Mouse (Mus musculus): ENCODE data around the gene Rhobtb3.
A peak's percentile ranks its signal among the peaks of the same experiment; 100 is the strongest.
"Not testable (repeated sequence)": the region's sequence is repeated elsewhere in the genome, so short reads cannot be mapped to it uniquely, and the experiment has no call there.

The Rhobtb3 gene

DNA sequence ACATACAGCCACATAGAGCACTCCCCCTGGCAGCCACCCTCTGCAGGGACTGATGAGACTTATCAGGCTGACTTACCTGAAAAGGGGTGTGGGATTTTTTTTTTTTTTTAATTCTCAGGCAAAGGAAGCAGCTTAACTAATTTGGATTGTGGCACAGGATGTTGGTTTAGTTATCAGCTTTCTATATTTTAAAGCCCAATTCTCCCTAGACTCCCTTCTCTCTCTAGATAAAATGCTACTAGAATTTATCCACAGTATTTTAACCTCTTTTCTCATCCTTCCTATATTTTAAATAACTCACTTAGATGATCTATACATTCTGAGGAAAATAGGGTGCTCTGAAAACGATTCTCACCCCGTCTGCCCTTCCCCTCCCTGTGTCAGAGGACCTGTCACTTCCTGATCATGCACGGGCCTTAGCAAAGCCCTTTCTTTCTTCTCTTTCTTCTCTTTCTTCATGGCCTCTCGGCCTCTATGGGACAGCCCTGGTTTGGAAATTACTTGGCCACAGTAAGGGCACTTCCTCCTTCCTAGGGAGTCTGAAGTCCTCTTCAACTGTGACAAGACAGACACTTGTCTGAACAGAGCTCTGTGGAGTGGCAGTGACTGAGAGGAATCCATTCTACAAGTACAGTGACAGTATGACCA lies 98.1 kb downstream of the Rhobtb3 start:
- DNase-seq (ENCODE audit: low read depth, low spot score): no peak

- no peak for DNase-seq (ENCODE audit: low read depth, low spot score)
These were observed 98.7 kb downstream of the Rhobtb3 start for GRCm38 (mm10) chr13:75844833-75845518.

- DNase-seq (ENCODE audit: low read depth, low spot score): no peak
These were observed 99.6 kb downstream of the Rhobtb3 start for GRCm38 (mm10) chr13:75843993-75844683.

DNA sequence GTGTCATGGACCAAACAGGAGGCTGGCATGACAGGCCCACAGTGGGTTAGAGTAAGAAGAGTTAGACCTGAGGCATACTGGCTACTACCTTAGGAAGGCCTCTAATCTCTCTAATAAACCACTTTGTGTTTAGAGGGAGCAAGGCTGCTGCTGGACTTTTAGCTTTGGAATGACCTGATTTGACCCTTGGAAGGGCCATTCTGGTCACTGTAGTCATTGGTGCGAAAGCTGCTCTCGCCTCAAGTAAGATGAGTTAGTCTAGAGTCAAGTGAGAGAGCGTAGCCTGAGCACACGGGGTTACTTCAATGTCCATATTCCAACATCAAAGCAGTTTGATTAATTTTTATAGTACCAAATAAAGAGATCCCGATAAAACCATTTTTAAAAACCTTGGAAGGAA lies 100.4 kb downstream of the Rhobtb3 start:
- no peak for DNase-seq (ENCODE audit: low read depth, low spot score)

GRCm38 (mm10) chr13:75841950-75842349 lies 101.8 kb downstream of the Rhobtb3 start:
- DNase-seq (ENCODE audit: low read depth, low spot score): no peak

DNA sequence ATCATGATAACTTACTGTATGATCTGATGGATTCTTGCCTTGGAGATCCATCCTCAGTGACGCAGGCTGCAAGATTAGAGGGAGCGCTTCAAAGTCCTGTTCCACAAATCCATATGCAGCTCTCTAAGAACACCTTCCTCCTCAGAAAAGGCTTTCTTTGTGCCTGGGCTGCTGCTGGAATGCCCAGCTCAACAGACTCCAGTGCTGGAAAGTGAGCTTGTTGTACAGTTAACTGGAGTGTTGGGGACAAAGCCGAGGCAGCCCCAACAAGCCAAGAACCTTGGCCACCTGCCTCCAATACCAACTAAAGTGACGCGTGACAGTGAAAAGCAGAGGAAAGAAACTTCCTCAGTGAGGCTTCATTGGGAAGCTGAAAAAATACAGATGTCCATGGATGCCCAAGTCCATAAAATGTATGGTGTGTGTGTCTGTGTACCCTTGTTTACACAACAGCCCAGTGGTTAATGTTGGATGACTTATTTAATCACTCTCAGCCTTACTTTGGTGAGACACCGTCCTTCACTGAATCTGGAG lies 102.9 kb downstream of the Rhobtb3 start:
- DNase-seq (ENCODE audit: low read depth, low spot score): no peak

DNA sequence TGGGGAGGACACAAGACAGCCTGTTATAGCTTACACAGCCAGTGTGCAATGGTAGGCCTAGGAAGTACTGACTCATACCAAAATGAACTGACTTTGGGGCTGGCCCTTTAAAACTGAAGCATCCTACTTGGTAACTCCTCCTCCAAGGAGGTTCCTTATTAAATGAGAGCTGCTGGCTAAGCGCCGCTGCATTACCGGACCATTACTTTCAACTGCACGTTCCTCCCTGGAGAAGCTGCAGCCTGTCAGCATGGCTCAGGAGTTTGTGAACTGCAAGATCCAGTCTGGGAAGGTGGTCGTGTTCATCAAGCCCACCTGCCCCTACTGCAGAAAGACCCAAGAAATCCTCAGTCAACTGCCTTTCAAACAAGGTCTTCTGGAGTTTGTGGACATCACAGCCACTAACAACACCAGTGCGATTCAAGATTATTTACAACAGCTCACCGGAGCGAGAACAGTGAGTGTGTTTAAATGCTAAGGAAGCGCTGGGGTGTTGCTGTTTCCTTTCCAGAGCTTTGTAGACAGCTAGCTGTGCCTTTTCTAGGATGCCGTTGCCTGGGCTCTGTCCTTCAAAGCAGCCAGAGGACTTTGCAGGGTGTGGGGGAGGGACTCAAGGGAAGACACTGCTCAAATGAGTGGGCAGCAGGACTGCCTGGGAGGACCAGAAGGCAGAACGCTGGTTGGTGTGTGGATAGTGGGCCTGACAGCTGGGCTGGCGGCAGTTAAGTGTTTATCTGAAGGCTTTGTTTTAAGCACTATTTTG lies 103.8 kb downstream of the Rhobtb3 start, which contains the start of gene Glrx:
TSS of gene Glrx (plus strand) at position 150 of the 763 bp plus-strand sequence.
- DNase-seq (ENCODE audit: low read depth, low spot score): peak; percentile 37

- no peak for DNase-seq (ENCODE audit: low read depth, low spot score)
These were observed 105.2 kb downstream of the Rhobtb3 start for GRCm38 (mm10) chr13:75838506-75838905.

DNA sequence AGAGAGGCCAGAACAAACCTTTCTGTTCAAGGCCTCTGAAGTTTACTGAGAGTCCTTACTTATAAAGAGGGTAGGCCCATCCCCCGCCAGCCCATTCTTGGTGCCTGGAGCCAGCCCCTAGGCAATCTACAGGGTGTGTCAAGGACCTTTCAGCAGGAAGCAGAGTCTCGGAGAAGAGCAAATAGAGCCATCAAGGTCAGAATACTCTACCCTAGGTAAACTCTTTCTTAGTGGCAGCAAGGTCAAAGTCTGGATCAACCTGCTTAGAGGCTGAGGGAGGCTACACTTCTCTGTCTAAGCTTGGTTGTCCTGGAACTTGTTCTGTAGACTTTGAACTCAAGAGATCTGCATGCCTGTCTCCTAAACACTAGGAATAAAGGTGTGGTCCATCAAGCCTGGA lies 108.3 kb downstream of the Rhobtb3 start:
- DNase-seq (ENCODE audit: low read depth, low spot score): no peak

DNA sequence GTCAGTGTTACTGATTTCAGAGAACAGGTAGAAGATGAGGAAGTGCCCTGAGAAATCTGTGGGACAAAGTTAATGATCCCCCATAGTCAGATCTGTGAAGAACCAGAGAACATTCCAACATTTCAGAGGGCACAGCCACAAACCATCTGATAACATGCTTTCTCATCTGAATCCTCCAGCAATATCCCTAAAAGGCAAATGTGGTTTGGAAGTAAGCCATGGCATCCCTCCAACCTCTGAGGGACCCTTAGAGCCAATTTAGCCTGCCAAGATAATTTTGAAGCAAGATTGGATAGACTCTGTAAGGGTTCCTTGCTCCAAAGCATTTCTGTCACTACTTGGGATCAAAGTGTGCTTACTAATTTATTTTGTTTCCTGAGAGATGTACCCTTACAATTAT lies 110.2 kb downstream of the Rhobtb3 start:
- no peak for DNase-seq (ENCODE audit: low read depth, low spot score)

DNA sequence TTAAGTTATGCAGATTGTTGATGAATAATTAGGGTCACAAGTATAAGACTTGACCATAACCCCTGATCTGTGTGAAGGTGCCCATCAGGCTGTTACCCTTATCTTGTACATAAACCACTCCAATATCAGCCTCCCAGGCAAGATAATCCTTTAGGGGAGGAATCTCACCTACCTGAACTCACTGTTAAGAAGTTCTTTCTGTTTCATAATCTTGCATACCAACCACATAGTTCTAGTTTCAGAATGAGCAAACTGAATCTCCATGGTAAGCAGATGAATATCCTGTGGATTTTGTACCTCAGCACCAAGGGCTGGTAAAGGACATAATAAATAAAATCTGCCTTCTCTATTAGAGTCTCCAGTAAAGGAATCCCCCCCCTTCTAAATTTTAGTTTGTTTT lies 111.0 kb downstream of the Rhobtb3 start:
- DNase-seq (ENCODE audit: low read depth, low spot score): no peak

DNA sequence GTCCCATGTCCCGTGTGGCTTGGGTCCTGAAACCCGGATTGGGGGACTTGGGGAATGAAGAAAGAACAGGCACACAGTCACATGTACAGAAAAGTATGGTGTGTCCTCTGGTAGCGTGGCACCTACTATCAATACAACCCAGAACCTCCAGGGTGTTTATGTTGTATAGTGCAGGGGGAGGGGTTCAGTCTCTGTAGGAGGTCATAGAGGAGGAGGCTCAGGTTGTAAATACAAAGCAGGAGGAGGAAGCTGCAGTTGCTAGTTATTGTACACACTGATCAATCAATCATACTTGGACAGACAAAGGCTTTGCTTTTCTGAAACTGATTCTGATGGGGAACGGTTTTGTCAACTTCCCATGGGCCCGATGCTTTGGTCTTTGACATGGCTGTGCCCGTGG lies 112.0 kb downstream of the Rhobtb3 start:
- no peak for DNase-seq (ENCODE audit: low read depth, low spot score)

DNA sequence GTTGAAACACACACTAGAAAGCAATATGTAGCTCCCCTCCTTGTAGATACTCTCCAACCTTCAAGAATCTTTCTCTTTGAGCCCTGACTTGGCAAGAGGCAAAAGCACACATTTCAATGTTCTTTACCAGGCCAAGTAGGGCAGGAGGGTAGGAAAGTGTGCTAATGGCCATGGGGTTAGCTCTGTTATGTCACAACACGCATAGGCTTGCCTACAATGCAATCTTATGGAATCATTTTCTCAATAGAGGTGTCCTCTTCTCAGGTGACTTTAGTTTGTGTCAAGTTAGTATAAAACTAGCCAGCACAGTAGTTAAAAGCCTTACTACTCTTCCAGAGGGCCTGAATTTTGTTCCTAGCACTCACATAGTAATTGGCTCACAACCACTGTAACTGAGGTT lies 113.0 kb downstream of the Rhobtb3 start:
- DNase-seq (ENCODE audit: low read depth, low spot score): no peak

- DNase-seq (ENCODE audit: low read depth, low spot score): no peak
These were observed 118.3 kb downstream of the Rhobtb3 start for GRCm38 (mm10) chr13:75825388-75825787.

- no peak for DNase-seq (ENCODE audit: low read depth, low spot score)
These were observed 119.0 kb downstream of the Rhobtb3 start for GRCm38 (mm10) chr13:75824611-75825319.

DNA sequence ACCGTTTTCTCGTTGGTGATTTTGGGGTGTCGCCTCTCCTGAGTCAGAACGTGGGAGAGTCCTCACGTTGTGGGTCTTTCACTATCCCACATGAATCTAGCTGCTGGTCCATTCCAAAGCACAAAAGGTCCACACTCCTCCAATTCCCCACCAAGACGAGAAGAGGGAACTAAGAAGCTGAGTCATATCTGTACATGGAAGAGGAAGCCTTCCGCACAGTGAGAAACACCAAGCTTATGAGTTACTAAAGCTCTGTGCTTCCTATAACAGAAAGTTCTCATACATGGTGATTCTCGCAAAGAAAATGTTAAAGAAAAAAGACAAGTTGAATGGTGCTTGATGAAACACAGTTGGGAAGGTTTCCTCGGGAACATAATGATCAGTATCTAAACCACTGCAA lies 120.5 kb downstream of the Rhobtb3 start:
- no peak for DNase-seq (ENCODE audit: low read depth, low spot score)

- not testable (repeated sequence) for DNase-seq (ENCODE audit: low read depth, low spot score)
These were observed 121.4 kb downstream of the Rhobtb3 start for GRCm38 (mm10) chr13:75822366-75822765.

GRCm38 (mm10) chr13:75819898-75820297 lies 123.8 kb downstream of the Rhobtb3 start:
- no peak for DNase-seq (ENCODE audit: low read depth, low spot score)

Data from retina, postnatal 7 days (tissue).